Mouse (Mus musculus) urinary bladder, postnatal 10 days (tissue): ENCODE measurements around the gene Hdac4.

ENCODE experiments used
- DNase-seq: peaks from one replicate; pipeline ENCODE4 v3.0.0; 2022; ENCODE audit warnings: low spot score

The Hdac4 gene

DNA sequence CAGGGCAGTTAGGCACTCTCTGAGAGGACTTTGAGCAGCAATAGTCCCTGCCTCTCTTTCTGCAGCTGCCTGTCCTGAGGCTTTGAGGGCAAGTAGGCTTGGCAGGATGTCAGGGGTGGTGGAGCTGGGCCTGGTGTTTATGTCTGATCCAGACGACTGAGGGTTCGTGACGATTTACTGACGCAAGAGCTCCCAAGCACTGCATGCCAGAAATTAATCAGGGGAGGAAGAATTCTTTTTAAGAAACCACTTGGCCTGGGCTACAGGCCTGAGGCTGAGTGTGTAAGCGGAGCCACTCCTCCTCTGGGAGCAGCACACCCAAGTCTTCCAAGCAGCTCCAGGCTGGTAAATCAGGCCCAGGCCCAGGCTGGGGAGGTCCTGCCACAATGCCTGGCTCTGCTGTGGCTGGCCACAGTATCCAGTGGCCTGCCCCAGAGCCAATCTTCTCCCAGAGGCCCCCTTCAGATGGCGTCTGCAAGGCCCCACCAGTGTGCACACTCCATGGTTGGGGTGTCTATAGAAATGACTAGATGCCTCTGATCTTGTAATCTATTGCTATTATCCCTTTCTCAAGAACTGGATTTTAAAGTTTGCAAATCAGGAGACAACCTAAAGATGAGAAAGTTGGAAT is 64.9 kb downstream of the Hdac4 start:
- peak; percentile 21 for DNase-seq

- DNase-seq = no peak
These were observed 65.7 kb downstream of the Hdac4 start for GRCm38 (mm10) chr1:92129751-92130150.

GRCm38 (mm10) chr1:92127785-92128184 is 67.7 kb downstream of the Hdac4 start:
- no peak for DNase-seq

DNA sequence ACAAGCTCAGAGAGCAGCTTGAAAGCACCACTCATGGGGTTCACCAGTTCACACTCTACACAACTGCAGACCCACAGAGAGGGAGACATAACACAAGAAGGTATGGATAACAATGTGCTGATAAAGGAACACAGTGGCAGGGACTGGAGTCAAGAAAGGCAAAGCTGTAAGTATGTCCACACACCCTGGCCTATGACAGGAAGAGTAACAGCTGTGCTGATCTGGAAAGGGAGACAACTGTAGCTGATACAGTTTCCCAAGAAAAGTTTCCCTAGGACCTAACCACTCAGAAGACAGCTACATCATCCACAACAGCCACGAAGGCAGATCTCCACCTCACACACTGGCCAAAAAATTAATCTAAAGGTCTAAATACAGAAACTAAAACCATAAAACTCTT is 68.1 kb downstream of the Hdac4 start:
- DNase-seq = no peak

- DNase-seq = no peak
These were observed 70.8 kb downstream of the Hdac4 start for GRCm38 (mm10) chr1:92124497-92125201.

GRCm38 (mm10) chr1:92119303-92119702 is 76.2 kb downstream of the Hdac4 start:
- DNase-seq = no peak

GRCm38 (mm10) chr1:92117597-92117996 is 77.9 kb downstream of the Hdac4 start:
- DNase-seq = no peak

DNA sequence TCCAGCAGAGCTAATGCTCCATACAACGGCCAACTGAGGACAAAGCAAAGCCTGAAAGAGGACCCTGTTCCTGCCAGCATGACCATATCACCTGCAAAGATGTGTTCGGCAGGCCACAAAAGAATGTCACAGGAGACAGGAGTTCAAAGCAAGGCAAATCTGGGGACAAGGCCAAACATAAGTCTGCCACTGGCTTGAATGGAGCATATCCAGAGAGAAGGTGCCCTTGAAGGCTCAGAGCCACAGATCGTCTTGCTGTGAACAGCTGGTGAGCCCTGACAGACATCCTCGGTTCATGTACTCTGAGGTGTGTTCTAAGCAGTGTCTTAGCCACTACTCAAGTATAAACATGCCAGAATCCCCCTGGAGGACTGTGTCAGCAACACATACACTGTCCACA is 79.3 kb downstream of the Hdac4 start:
- DNase-seq = no peak

DNA sequence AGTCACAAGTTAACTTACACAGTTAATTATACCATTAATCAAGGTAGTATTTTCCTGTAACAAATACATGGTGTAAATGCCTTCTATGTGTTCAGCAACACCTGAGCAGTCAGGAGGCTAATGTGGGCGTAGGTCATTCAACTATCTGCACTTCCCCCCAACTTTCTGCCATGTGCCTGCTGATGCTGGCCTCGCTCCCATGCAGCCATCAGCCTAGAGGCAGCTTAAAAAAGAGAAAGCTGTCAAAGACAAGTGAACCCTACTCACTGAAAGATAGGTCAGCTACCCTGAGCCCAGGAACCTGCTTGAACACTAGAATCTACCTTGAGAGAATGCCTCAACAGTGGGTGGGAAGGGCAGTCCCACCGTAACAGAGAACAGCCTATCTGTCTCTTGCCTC is 81.4 kb downstream of the Hdac4 start:
- DNase-seq = no peak

DNA sequence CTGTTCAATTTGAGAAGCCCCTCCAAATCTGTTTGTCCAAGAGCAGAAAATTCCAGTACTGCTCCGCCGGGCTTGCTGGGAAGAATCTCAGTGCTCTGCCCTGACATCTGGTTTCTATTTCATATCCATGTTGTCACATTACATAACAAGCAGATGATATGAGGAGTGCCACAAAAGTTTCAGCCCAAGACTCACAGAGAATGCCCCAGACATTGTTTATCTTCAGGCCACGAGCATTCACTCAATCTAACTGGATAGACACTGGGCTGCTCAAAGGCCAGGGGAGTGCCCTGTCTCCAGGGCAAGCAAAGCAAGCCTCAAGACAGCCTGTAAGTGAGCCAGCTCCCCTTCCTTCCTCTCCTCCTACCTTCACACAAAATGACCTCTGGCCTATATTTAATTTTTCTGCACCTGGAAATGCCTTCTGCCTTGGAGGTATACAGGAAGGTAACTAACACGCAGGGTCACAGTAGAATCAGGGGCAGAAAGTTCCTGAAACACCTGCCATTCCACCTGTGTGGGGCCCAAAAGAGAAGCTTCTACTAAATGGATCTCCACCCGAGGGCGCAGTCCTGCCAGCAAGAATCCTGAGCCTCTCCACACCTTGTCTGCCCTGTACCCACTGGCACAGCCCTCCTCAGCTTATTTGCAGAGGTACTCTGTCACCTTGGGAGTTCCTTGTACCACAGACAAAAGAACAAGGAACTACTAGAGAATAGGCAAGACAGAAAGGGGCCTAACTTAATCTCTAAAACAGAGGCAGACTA is 82.1 kb downstream of the Hdac4 start:
- DNase-seq = no peak

DNA sequence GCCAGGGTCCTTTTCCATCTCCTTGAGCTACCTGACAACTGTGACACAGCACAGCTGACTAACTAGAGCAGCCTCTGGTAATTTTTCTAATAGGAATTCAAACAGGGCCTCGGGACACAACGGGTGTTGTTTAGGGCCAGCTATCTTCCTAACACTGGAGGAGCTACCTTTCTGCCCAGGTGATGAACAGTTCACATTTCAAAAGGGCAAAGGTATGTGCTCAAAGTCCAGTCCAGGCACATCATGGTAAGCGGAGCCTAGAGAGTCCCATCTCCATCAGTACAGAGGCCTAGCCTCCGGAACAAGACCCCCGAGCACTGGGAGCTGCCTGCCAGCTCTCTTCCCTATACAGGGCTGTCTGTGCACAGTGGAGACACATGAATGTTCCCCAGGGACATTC is 82.9 kb downstream of the Hdac4 start:
- DNase-seq = no peak

- no peak for DNase-seq
These were observed 83.9 kb downstream of the Hdac4 start for GRCm38 (mm10) chr1:92111551-92111950.

DNA sequence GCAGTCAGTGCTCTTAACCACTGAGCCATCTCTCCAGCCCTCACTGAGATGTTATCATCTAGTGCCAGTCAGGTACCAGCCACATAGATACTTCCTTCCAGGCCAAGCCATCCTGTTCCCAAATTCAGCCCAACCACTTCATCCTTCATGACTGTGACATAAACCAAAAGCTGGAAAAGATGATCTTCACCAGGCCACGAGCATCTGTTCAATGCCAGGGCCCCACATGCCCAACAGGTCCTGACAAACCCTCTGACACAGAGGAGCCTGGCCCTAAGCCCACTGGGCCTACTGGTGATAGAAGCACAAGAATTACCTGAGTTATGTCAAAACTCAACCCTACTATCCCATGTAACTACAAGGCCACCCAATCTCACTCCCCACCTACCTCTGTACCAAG is 84.5 kb downstream of the Hdac4 start:
- no peak for DNase-seq

DNA sequence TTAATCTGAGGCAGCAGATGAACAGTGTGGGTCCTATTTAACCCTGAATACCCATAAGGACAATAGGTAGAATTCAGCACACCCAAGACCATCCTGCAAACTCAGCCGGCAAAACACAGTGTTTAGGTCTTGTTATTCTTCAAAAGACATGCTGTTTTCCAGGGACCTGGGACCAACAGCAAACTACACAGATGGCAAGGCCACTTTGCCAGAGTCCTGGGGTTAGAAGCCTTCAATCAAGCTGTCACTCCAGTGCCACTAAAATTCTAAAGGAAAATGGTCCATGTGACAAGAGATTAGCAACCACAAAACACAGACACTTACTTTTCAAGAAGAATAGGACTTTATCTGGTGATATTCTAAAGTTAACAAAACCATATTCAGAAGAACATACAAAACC is 86.3 kb downstream of the Hdac4 start:
- no peak for DNase-seq

DNA sequence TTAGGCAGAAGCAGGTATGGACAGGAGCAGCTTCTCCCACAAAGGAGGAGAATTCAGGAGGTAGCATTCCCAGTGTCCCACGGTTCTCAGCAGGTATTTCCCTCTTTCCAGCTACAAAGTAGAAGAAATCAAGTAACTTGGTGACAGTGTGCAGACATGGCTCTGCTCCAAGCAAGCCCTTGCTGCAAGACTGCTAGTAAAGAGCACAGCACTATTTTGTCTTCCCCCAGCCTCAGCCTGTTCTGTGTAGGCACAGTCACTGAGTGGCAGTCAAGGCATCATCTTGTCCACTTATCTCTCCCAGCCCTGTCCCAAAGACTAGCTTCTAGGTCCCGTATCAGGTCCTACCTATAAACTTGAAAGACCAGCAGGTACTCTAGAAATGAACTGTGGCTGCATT is 86.9 kb downstream of the Hdac4 start:
- no peak for DNase-seq

DNA sequence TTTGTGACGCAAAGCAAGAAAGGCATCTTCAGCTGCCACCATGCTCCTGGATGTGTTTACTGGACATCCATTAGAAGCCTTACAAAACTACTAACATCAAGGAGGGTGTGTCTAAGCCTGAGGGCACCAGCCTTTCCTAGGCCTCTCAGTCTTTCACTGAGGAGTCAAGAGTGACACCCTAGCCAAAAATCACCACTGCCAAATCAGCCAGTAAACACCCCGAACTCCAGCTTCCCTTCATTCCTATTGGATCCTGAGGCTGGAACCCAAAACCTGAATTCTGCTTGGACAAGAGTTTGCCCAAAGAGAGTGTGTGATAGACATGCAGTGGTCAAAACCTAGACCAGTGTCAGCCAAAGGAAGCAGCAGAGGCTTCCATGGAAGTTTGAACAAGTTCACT is 87.5 kb downstream of the Hdac4 start:
- no peak for DNase-seq

DNA sequence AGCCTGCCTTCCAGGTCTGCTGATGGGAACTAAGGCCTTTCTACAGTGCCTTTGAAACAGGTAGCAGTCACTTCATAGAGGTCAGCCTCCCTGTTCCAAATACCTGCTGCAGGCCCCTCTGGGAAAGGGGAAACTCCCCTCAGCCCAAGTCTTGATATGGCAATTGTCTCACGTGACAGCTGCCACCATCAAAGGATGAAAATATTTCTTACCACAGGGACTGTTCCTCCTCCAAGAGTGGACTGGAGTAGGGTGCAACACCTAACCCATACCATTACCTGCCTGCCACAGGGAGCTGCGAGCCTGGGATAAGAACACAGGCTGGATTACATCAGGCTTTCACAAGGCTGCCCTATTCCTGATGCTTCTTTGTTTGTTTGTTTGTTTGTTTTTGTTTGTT is 88.0 kb downstream of the Hdac4 start:
- DNase-seq = no peak

GRCm38 (mm10) chr1:92106486-92107160 is 88.9 kb downstream of the Hdac4 start:
- no peak for DNase-seq

DNA sequence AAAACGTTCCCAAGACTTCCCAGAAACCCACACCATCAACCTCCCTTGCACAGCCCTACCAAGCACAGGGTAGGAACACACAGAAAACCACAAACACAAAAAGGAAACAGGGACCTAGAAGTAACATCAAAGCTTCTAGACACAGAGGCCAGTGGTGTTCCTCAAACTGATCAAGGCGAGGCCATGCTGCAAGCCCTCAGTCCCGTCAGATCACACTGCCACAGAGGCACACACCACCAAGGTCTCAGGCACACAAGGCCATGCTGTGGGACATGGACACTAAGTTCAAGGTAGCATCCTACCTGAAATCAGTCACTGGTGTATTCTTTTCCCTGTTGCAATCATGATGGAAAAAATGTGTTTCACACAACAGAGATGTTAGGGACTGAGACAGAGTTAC is 90.8 kb downstream of the Hdac4 start:
- DNase-seq = no peak

DNA sequence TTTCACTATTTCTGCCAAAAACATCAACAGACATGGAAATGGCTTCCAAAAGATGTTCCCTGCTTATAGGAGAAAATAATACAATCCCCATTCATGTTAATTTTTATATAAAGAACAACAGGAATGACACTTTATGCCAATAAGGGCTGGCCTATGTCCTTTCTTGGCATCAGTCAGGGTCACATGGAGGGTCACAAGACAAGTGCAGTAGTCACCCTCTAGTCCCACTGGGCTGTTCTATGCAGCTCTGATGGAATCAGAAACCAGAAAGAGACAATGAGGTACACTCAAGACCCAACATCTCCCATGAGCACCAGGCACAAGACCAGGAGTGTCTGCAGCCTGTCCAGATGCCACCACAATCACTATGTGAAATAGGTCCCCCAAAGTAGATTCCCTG is 91.5 kb downstream of the Hdac4 start:
- DNase-seq = no peak

GRCm38 (mm10) chr1:92103377-92103776 is 92.1 kb downstream of the Hdac4 start:
- no peak for DNase-seq

DNA sequence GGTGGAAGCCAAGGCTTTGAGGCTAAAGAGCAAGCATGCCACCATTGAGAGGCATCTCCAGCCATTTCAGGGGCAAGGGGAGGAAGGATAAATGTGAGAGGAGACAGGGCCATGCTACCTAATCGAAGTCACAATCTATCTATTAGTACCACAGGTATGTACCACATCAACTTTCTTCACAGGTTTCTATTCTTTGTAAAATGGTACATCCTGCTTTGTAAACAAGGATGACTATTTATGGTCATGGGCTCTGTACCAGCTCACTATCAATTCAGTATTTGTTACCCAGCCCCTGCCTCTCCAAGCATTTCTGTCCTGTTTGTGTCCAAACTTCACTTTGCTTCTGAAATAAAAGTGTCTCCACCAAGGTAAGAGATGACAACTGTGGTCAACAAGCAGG is 92.7 kb downstream of the Hdac4 start:
- DNase-seq = no peak

DNA sequence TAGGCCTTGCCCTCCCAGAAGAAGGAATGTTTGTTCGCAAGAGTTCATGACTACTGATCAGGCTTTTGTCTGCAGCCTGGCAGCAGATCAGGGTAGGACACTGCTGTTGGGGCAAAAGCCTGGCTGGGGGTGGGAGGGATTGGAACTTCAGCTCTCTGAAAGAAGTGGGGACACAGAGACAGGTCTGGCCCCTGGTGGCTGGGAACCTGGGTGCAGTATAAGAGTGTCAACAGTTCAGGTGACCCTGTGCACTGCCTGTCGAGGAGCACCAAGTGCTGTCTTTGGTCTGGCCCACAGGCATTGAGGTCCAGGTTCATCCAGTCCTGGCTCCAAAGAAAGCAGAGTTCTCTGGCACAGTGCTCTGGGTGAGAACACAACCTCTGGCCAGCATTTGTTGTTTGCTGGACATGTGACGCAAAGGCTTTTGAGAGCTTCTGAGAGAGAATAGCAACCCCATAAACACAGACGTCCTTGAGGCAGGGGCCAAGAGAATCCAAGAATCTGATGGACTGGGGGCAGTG is 95.1 kb downstream of the Hdac4 start:
- DNase-seq = no peak
